Mouse (Mus musculus) frontal cortex, adult (tissue): ENCODE data around the gene Mrps18a.

Experiments
- ATAC-seq: cut with Nextera tagmentation; 2 replicates; pipeline ENCODE4 v1.9.2; 2017; ENCODE audit warnings: mild to moderate bottlenecking, moderate library complexity, mixed read lengths; ENCODE audit not compliant: low TSS enrichment

Gene Mrps18a

GRCm38 (mm10) chr17:46143578-46144423, 33.0 kb downstream of the Mrps18a start, which contains the start of gene Rsph9:
Rsph9 (minus strand) TSS chr17:46144216.
- ATAC-seq, result peak; percentile 96

DNA sequence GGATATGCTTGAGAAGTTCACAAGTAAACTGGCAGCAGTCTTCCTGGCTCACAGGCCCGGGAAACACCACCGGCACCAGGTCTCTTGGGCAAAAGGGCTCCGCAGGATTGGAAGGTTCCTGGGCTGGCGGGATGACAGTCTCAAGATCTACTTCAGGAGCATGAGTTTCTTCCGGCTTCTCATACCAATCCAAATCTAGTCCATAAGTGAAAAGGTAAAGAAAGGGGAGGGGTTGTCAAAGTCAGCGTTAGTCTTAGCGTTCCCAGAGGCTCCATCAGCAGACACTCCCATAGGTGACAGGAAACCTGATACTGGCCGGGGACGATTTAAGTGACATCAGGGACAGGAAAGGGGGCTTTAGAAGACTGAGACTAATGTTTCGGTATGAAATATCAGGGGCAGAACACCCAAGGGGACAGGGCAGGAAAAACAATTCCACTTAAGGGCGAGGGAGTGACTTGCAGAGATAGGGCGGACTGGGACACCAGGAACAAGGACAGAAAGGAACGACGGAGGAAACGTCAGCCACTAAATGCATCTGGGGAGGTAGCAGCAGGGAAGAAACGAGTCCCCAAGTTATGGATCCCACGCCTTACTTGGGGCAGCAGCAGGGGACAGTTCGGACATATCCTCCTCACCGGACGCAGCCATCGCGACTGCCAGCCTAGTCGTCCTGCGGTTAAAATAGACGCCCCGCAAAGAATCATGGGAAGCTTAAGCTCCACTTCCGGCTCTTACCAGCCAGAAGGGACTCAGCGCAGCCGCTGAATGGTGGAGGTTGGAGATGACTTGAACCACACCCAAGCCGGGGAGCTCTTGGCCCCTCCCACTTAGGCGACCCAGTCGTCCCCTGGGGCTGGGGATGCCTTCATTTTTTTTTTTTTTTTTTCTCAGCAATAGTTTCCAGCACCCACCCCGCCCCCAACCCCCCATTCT, 42.3 kb downstream of the Mrps18a start, which contains the start of gene Mad2l1bp:
Gene Mad2l1bp, minus strand, starts transcription at position 707 of the 936 bp plus-strand sequence.
- ATAC-seq, result peak; percentile 99

DNA sequence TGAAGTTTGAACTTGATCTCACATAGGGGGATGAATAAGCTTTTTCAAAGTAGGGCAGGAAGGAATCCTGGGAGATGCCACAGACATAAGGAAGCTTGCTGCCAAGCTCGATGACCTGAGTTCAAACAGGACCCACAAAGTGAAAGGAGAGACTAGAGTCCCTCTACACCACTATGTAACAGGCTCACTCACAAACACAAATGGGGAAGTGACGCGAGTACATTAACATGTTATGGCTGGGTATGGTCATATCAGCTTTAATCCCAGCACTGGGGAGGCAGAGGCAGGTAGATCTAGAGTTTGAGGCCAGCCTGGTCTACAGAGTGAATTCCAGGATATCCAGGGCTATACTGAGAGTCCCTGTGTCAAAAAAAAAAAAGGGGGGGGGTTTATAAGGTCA, 43.5 kb downstream of the Mrps18a start:
- no peak for ATAC-seq

GRCm38 (mm10) chr17:46156680-46157079, 45.9 kb downstream of the Mrps18a start:
- ATAC-seq, result no peak

DNA sequence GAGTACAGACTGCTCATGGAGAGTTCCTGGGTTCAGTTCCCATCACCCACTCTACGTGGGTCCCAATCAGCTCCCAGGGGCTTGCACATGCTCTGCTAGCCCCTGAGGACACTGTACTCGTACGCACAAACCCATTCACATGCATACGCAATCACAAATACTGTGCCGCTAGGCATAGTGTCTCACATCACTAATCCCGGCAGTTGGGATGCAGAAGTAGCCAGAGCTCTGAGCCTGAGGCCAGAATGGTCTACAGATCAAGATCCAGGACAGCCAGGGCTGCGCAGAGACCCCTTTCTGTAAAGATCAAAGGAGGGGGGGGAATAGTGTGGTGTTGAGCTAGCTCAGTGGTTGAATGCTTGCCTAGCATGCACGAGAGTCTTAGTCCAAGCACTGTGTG, 46.3 kb downstream of the Mrps18a start:
- ATAC-seq, result no peak

DNA sequence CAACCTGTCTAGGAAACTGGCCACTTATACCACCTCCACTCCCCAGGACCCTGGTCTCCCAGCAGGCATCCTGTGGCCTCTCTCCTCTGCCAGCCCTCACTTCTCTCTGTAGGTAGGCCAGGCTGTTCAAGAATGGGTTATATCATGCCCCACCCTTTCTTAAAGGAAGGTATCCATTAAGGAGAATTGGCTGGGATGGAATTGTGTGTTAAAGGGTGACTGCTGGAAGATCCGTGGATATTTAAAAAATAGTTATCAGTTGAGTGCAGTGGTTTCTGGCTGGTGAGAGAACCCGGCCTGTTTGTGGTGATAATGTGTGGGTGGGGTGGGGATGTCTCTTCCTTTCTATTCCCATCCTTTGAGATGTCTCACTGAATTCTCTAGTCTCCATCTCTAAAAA, 48.5 kb downstream of the Mrps18a start:
- no peak for ATAC-seq

DNA sequence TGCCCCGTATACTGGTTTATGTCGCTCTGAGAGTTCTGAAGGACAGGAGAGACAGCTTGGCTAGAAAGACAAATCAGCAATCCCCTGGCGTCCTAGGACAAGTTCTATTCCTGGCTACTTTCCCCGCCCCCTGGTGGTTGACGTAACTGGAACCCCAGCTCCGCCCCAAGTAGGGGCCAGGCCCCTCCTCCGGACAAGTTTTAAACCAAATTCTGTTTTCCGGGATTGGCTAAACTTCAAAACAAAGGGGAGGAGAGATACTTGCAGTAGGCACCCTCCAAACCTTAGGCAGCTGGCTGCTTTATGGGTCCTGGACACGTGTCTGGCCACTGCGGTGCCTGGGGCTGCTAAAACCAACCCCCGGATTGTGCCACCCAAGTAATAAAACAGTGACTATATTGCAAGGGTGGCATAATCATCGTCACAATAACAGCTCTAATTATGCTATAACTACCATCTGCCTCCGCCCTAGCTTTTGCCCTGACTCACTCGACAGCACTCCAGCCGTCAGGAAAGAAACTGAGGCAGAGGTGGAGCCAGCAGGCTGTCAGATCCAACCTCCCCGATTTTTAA, 49.4 kb downstream of the Mrps18a start:
- peak; percentile 58 for ATAC-seq

GRCm38 (mm10) chr17:46160686-46161085, 49.9 kb downstream of the Mrps18a start, which contains the start of gene Gtpbp2:
Gtpbp2 (plus strand) TSS chr17:46161032.
- ATAC-seq, result peak; percentile 95

DNA sequence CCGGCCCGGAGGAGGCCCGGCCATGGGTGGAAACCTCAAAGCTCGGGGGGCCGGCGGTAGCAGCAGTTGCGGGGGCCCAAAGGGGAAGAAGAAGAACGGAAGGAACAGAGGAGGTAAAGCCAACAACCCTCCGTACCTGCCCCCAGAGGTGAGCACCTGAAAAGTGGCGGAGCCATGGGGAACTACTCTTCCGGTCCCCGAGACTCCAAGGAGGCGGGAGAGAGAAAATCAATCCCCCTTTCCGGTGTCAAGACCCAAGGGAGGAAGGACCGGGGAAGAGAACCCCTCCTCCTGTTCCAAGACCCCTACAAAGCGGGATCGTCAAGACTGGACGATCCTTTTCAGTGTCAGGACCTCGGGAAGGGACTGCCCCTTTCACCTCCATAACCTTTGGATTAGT, 50.4 kb downstream of the Mrps18a start:
- ATAC-seq, result no peak

DNA sequence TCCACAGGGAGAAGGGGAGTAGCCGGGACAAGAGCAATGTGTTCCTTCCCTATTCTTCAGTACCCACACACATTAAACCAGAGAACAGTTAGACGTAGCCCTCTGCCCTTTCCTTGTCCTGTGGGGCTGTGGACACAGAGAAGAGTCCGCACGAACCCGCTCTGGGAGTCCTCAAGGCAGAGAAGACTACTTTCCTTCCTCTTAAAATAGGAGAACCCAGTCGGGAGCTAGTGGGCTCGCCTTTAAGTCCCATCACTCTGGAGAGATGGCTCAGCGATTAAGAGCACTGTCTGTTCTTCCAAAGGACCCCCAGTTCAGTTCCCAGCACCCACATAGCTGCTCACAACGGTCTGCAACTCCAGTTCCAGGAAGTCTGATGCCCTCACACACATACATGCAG, 50.9 kb downstream of the Mrps18a start:
- no peak for ATAC-seq

DNA sequence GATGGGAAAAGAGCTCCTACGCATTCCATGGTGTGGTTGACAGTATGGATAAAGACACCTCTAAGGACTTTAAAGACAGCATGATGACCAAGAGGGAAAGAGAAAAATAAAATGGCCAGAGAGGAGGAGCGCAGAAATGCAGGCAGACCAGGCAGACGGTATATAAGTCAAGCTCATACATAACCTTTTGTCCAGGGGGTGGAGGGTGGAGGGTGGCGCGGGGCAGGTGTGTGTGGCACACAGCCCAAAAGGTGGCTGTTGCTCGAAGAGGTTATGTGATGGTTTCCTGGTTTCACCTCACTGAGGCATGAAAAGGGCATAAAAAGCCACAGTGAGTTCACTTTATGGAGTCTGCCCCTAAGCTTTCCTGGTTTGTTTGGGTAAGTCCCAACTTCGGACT, 51.8 kb downstream of the Mrps18a start:
- no peak for ATAC-seq

DNA sequence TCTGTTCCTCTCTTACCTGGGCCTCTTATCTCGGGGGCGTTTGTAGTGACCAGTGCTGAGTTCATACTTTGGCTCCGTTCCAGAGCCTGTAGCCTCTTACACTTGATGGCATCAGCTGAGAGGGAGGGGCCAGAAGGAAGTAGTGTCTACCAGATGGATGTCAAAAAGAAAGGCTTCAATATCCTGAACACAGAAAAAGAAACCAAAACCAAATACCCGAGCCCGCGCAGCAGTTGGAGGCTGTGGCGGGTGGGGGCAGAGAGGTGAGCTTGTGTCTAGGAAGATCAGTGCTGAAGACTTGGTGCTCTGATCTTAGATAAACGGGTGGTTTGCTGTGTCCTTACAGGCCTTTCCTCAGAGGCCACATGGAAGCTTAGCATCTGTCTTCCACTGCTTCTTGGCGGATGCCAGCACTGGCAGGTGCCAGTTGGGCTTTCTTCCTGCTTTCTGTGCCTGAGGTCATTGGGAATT, 52.2 kb downstream of the Mrps18a start:
- ATAC-seq, result no peak

DNA sequence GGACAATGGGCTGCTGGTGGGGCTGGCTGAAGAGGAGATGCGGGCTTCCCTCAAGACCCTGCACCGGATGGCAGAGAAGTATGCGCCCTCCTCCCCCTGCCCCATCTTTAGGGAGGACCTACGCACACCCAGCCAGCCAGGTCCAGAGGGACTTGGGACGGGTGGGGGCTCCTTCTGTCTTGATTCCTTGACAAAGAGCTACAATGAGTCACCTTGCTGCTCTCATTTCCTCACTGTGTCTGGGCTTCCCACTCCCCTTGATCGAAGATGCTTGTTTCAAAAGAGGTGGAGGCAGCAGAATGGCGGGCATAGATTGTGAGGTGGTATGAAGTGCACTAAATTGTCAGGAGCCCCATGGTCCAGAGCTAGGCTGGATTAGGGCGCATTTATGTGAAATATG, 53.5 kb downstream of the Mrps18a start:
- ATAC-seq, result no peak

DNA sequence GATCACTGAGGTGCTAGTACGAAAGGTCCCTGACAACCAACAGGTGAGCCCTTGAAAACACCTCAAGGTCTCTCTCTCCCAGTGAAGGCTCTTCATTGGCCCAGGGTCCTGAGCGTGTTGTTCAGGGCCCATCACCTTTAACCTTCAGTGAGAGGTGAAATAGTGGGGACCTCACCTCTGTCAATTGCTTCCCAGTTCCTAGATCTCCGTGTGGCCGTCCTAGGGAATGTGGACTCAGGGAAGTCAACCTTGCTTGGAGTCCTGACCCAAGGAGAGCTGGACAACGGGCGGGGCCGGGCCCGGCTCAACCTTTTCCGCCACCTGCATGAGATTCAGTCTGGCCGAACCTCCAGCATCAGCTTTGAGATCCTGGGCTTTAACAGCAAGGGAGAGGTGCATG, 54.0 kb downstream of the Mrps18a start:
- no peak for ATAC-seq

DNA sequence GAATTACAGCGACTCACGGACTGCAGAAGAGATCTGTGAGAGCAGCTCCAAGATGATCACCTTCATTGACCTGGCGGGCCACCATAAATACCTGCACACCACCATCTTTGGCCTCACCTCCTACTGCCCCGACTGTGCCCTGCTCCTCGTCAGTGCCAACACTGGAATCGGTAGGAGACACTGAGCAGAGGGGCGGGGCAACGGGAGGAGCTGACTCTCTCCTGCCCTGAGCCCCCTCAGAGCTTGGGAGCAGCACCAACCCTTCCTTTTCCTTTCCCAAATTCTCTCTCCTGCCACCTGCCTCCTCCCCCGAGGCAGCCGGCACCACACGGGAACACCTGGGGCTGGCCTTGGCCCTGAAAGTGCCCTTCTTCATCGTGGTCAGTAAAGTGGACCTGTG, 54.7 kb downstream of the Mrps18a start:
- ATAC-seq, result no peak

- ATAC-seq, result no peak
Observed at GRCm38 (mm10) chr17:46166270-46166669, 55.5 kb downstream of the Mrps18a start.

- no peak for ATAC-seq
Observed at GRCm38 (mm10) chr17:46167014-46167413, 56.2 kb downstream of the Mrps18a start.

- ATAC-seq, result peak; percentile 24; the same call in 1 of the 2 replicates
Observed at GRCm38 (mm10) chr17:46168318-46168717, 57.5 kb downstream of the Mrps18a start.

DNA sequence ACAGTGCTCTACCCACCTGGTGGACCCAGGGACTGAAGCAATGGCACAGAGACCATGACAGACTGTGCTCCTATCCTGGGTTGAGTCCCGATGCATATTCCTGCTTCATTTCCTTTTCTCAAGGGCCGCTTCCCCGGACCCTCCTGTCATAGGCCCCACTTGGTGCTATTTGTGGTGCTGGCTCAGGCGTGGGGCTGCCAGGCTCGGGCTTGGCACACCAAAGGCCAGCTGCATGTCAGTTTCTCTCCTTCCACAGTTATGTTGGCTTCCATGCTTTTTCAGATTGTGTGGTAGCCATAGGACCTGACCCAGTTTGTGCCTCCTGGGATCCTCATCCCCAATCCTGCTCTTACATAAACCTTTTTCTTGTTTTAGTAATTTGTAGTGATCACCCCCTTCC, 58.0 kb downstream of the Mrps18a start:
- no peak for ATAC-seq

DNA sequence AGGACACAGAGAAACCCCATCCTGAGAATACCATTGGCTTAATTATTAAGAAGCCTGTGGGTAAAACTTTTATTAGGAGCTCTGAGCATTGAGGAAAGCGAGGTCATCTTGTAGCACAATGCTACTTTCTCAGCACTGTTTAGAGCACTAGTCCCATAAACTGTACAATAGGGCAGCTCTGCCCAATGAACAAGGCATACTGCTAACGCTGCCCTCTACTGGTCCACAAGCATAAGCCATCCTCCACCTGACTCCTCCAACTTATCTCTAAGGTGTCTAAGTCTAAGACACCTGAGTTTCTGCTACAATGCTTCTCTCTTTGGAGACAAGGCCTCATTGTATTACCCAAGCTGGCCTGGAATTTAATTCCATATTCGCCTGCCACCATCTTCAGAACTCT, 59.8 kb downstream of the Mrps18a start:
- ATAC-seq, result peak; percentile 47; the same call in 1 of the 2 replicates
